ENCODE assay signal across 8 mouse cellular contexts in genomic region chr3:135730790-135731189, GRCm38 (mm10). TPM values are rescaled to one million over a fixed set of nuclear protein-coding genes. Genes with fewer than 3 reads are reported as not detected.
DNase-seq lines count a peak whose midpoint lies in the region; ATAC-seq and TF ChIP-seq lines count a peak whose summit lies in the region.

No protein-coding gene starts in this region.

- no peak overlapping the region for H3K4me2 ChIP-seq in intestine, embryonic 14.5 days (ENCODE audit: low read length)
- H3K4me2 ChIP-seq in intestine, postnatal 0 days (replicated peaks; ENCODE audit: low read depth): no peak overlapping the region
- peak overlapping the region; percentile 35 for H3K4me2 ChIP-seq in heart, embryonic 14.5 days (ENCODE audit: low read length)

- no peak overlapping the region for H3K27ac ChIP-seq in intestine, embryonic 14.5 days (ENCODE audit: low read depth)
- H3K27ac ChIP-seq in intestine, postnatal 0 days (ENCODE audit: low read depth, low read length): no peak overlapping the region
- H3K27ac ChIP-seq in heart, embryonic 14.5 days (replicated peaks in 1 of 2; ENCODE audit: control insufficient read depth in 1 of 2, insufficient read depth in 1 of 2, low read depth in 2 of 2, low read length in 2 of 2): no peak overlapping the region

- H3K9me3 ChIP-seq in intestine, embryonic 14.5 days (ENCODE audit: control insufficient read depth, low read length): no peaks in the 10 kb centered on the region
- no peaks in the 10 kb centered on the region for H3K9me3 ChIP-seq in intestine, postnatal 0 days (ENCODE audit: control insufficient read depth)
- no peaks in the 10 kb centered on the region for H3K9me3 ChIP-seq in heart, embryonic 14.5 days (ENCODE audit: control insufficient read depth, low read length)

- H3K27me3 ChIP-seq in intestine, embryonic 14.5 days (replicated peaks; ENCODE audit: control insufficient read depth, insufficient read depth, low read length): no peaks in the 10 kb centered on the region
- H3K27me3 ChIP-seq in intestine, postnatal 0 days (replicated peaks; ENCODE audit: control insufficient read depth, insufficient read depth, low read length): no peaks in the 10 kb centered on the region
- H3K27me3 ChIP-seq in heart, embryonic 14.5 days (ENCODE audit: control insufficient read depth, insufficient read depth, low read length): no peaks in the 10 kb centered on the region

- no peak overlapping the region for H3K4me3 ChIP-seq in intestine, embryonic 14.5 days (ENCODE audit: low read depth, low read length)
- no peak overlapping the region for H3K4me3 ChIP-seq in intestine, postnatal 0 days (ENCODE audit: low read depth, low read length)
- 0 out of 4 replicates have a peak overlapping the region, but pooled peaks of 1 of the 2 experiments have one; percentile 4 for H3K4me3 ChIP-seq in heart, embryonic 14.5 days (ENCODE audit: control insufficient read depth in 1 of 2, insufficient read depth in 1 of 2, low read depth in 1 of 2, low read length in 2 of 2)

- intact Hi-C loops in left cerebral cortex, postnatal 36 days (cut with DNase I): loop anchor here (5.0 to 10.0 kb wide), 3 partner anchors 124 to 448 kb away; partner anchors contain the start of gene Bdh2

- peak; percentile 61 for ATAC-seq in intestine, embryonic 14.5 days (replicated peaks; ENCODE audit: low FRiP score, low TSS enrichment, low read depth)
- no peak for ATAC-seq in intestine, postnatal 0 days
- no peak for ATAC-seq in heart, embryonic 14.5 days (ENCODE audit: insufficient number of reproducible peaks, insufficient read depth, low FRiP score, low read depth)

- DNase-seq in intestine, embryonic 14.5 days (ENCODE audit: low spot score): no peak
- peak; percentile 37 for DNase-seq in MN1 (ENCODE audit: low spot score)
- peak; percentile 13 for DNase-seq in mesoderm, embryonic 11.5 days (ENCODE audit: low read depth, low spot score)
- no peak for DNase-seq in urinary bladder, postnatal 10 days (ENCODE audit: low spot score)
- DNase-seq in left cerebral cortex, postnatal 36 days (ENCODE audit: low spot score in 2 of 2): no peak
- no peak for DNase-seq in spleen, adult 18-20 months

- H3K4me1 ChIP-seq in intestine, embryonic 14.5 days (replicated peaks; ENCODE audit: control insufficient read depth, insufficient read depth, low read length): no peaks in the 10 kb centered on the region
- H3K4me1 ChIP-seq in intestine, postnatal 0 days (replicated peaks; ENCODE audit: control insufficient read depth, insufficient read depth, low read length): no peaks in the 10 kb centered on the region
- peaks cover 5 to 13% of the 10 kb centered on the region in 2 experiments for H3K4me1 ChIP-seq in heart, embryonic 14.5 days (ENCODE audit: control insufficient read depth in 2 of 2, insufficient read depth in 2 of 2, low read length in 2 of 2)

- TF ChIP-seq CTCF in intestine, postnatal 0 days (IDR thresholded peaks at IDR 0.05; ENCODE audit: low read depth): no peak

- WGBS in intestine, embryonic 14.5 days: 56% methylated on average over 9 of the region's 9 CpGs
- 54% methylated on average over 9 of the region's 9 CpGs for whole genome bisulfite sequencing in intestine, postnatal 0 days
- 31% methylated on average over 9 of the region's 9 CpGs for WGBS in heart, embryonic 14.5 days

- H3K36me3 ChIP-seq in intestine, embryonic 14.5 days (ENCODE audit: control insufficient read depth, insufficient read depth, low read length): no peaks in the 10 kb centered on the region
- no peaks in the 10 kb centered on the region for H3K36me3 ChIP-seq in intestine, postnatal 0 days (ENCODE audit: control insufficient read depth, insufficient read depth)
- no peaks in the 10 kb centered on the region for H3K36me3 ChIP-seq in heart, embryonic 14.5 days (ENCODE audit: control insufficient read depth, insufficient read depth, low read length)

- H3K9ac ChIP-seq in intestine, embryonic 14.5 days (ENCODE audit: low read length): no peak overlapping the region
- no peak overlapping the region for H3K9ac ChIP-seq in intestine, postnatal 0 days (ENCODE audit: low read depth, low read length)
- peak overlapping the region; percentile 10; the same call in 1 of the 2 replicates for H3K9ac ChIP-seq in heart, embryonic 14.5 days (ENCODE audit: low read length)

RNA-seq across cellular contexts. Expression of gene Nfkb1, which starts 39.4 kb away (rescaled TPM):
- polyA plus RNA-seq in intestine, embryonic 14.5 days (2014; fragmentation: Nextera tagmentation; extraction: Ambion mirVana): 29.1 and 30.6 TPM in 2 replicates
- polyA plus RNA-seq in intestine, postnatal 0 days (2015; fragmentation: Nextera tagmentation; extraction: Ambion mirVana): 15.2 and 16.7 TPM in 2 replicates
- 23.5 and 25.2 TPM in 2 replicates for polyA plus RNA-seq in heart, embryonic 14.5 days (2014; fragmentation: Nextera tagmentation; extraction: Ambion mirVana)
- 10 to 100 TPM; 16.3 to 23.0 TPM for total RNA-seq in left cerebral cortex, postnatal 36 days (2021)

Comparison
In these comparisons a context has a peak if more than half of its experiments do, and no peak if none do; other contexts are left out.
1. DNase-seq: peak in MN1 (single experiment) and mesoderm, embryonic 11.5 days (single experiment); none in intestine, embryonic 14.5 days (single experiment), urinary bladder, postnatal 10 days (single experiment), left cerebral cortex, postnatal 36 days (0 of 2) and spleen, adult 18-20 months (0 of 2).